Mouse (Mus musculus) cerebellum, adult 2 months (tissue): ENCODE data around the gene Tpt1. TPM values are rescaled to one million over a fixed set of nuclear protein-coding genes. Genes with fewer than 3 reads are reported as not detected.
"Not testable (repeated sequence)": the region's sequence is repeated elsewhere in the genome, so short reads cannot be mapped to it uniquely, and the experiment has no call there.

ENCODE experiments used
- DNase-seq, 2 experiments: peaks; one replicate each; pipeline ENCODE4 v3.0.0; 2021
- H3K27ac ChIP-seq: fragments of 200-500 bp; 2 replicates; pipeline ENCODE4 v1.5.1; 2012; ENCODE audit warnings: low read length, control low read depth, inconsistent platforms; ENCODE audit not compliant: insufficient read depth
- H3K27me3 ChIP-seq: fragments of 200-500 bp; 2 replicates; pipeline ENCODE4 v1.6.1; 2012; ENCODE audit warnings: inconsistent platforms, mild to moderate bottlenecking, low read length, moderate library complexity; ENCODE audit not compliant: control insufficient read depth, insufficient read depth
- H3K4me1 ChIP-seq: fragments of 200-500 bp; 2 replicates; pipeline ENCODE4 v1.6.1; 2011; ENCODE audit warnings: low read length; ENCODE audit not compliant: control insufficient read depth, insufficient read depth
- H3K4me3 ChIP-seq: fragments of 200-500 bp; replicated peaks from 2 replicates; pipeline ENCODE3; 2011; ENCODE audit warnings: mild to moderate bottlenecking, low read depth, low read length, control low read depth; ENCODE audit not compliant: insufficient read depth
- CTCF ChIP-seq: fragments of 200-500 bp; IDR thresholded peaks from 2 replicates; pipeline ENCODE4 v1.5.1; 2011; ENCODE audit warnings: low read depth, mild to moderate bottlenecking, control low read depth, low read length, moderate library complexity, borderline replicate concordance; ENCODE audit not compliant: insufficient read depth
- POLR2A ChIP-seq: fragments of 200-500 bp; IDR thresholded peaks from 2 replicates; pipeline ENCODE4 v1.6.1; 2011; ENCODE audit warnings: low read length, control low read depth, borderline replicate concordance; ENCODE audit not compliant: insufficient read depth
- WGBS: fragments of 180-500 bp; shearing (Covaris S2); methylation state at CpG from one replicate; pipeline ENCODE4 v1.1.7; 2018; 5-methylcytosine and 5-hydroxymethylcytosine counted together
- polyA plus RNA-seq: library from polyadenylated mRNA; depleted of rRNA; stranded (reverse); fragments of >200 nt; gene quantifications from 2 replicates; pipeline ENCODE4 v1.2.3, GENCODE M21; 2012

The Tpt1 gene
- polyA plus RNA-seq, 1 experiment, result 753 TPM

- whole genome bisulfite sequencing, result 70% methylated on average over 5 of the region's 5 CpGs
- Histone ChIP-seq H3K4me1 (no peaks in the 10 kb centered on the region), H3K27me3 (no peaks in the 10 kb centered on the region), H3K27ac (no peak overlapping the region), H3K4me3 (no peak overlapping the region)
- TF ChIP-seq CTCF, result no peak
- TF ChIP-seq POLR2A, result no peak
- peak; percentile 22 to 28 for DNase-seq
Measured at GRCm38 (mm10) chr14:75820007-75820406, 24.9 kb upstream of the Tpt1 start.

- Histone ChIP-seq H3K27me3 (no peaks in the 10 kb centered on the region), H3K27ac (no peak overlapping the region), H3K4me3 (no peak overlapping the region), H3K4me1 (no peaks in the 10 kb centered on the region; the same call in 1 of the 2 replicates)
- TF ChIP-seq CTCF, result no peak
- no peak for TF ChIP-seq POLR2A
- DNase-seq, result no peak
- WGBS, result 87% methylated on average over 3 of the region's 3 CpGs
Measured at GRCm38 (mm10) chr14:75826851-75827410, 18.0 kb upstream of the Tpt1 start.

GRCm38 (mm10) chr14:75828221-75828620 lies 16.7 kb upstream of the Tpt1 start:
- Histone ChIP-seq H3K27ac (no peak overlapping the region), H3K4me3 (no peak overlapping the region), H3K4me1 (no peaks in the 10 kb centered on the region; the same call in 1 of the 2 replicates), H3K27me3 (no peaks in the 10 kb centered on the region)
- no peak for DNase-seq
- TF ChIP-seq CTCF (no peak), POLR2A (no peak)
- 57% methylated on average over 11 of the region's 11 CpGs for WGBS

- Histone ChIP-seq H3K27me3 (no peaks in the 10 kb centered on the region), H3K4me1 (no peaks in the 10 kb centered on the region; the same call in 1 of the 2 replicates), H3K27ac (no peak overlapping the region), H3K4me3 (peak overlapping the region; percentile 55)
- WGBS, result 3% methylated on average over 32 of the region's 32 CpGs
- DNase-seq, result peak; percentile 90 to 93
- TF ChIP-seq POLR2A, result no peak
- TF ChIP-seq CTCF, result peak; percentile 93
Measured at GRCm38 (mm10) chr14:75828866-75829806, 15.8 kb upstream of the Tpt1 start.

- DNase-seq, H3K27ac ChIP-seq, H3K4me3 ChIP-seq, H3K27me3 ChIP-seq, H3K4me1 ChIP-seq: not testable (repeated sequence)
- WGBS, result 69% methylated on average over 14 of the region's 14 CpGs
Measured at GRCm38 (mm10) chr14:75829817-75830216, 15.1 kb upstream of the Tpt1 start.

GRCm38 (mm10) chr14:75832031-75832430 lies 12.9 kb upstream of the Tpt1 start:
- Histone ChIP-seq H3K27me3 (no peaks in the 10 kb centered on the region), H3K27ac (no peak overlapping the region), H3K4me1 (no peaks in the 10 kb centered on the region; the same call in 1 of the 2 replicates), H3K4me3 (no peak overlapping the region)
- TF ChIP-seq POLR2A (no peak), CTCF (no peak)
- WGBS, result 95% methylated on average over 2 of the region's 2 CpGs
- DNase-seq, result no peak

GRCm38 (mm10) chr14:75832982-75833381 lies 11.9 kb upstream of the Tpt1 start:
- no peaks in the 10 kb centered on the region for H3K27me3 ChIP-seq
- 21% methylated on average over 4 of the region's 4 CpGs for WGBS
- no peak for TF ChIP-seq CTCF
- no peak for TF ChIP-seq POLR2A
- H3K4me3 ChIP-seq, result no peak overlapping the region
- no peak for DNase-seq
- no peaks in the 10 kb centered on the region; the same call in 1 of the 2 replicates for H3K4me1 ChIP-seq
- no peak overlapping the region for H3K27ac ChIP-seq
